Mouse (Mus musculus) embryonic facial prominence, embryonic 15.5 days (tissue): ENCODE measurements at regions not wholly inside any gene's neighbourhood (a gene's known extent, or its start where the extent isn't known, plus 50 kb on each side); places are given as distances from the start of the nearest gene placed in this dataset.

Experiments used
- ATAC-seq: fragments of 200-750 bp; cut with Nextera tagmentation; 2 replicates; pipeline ENCODE4 v1.8.0; 2017; ENCODE audit warnings: low read depth, moderate TSS enrichment; ENCODE audit not compliant: insufficient number of reproducible peaks, low FRiP score, low TSS enrichment
- H3K27ac ChIP-seq: fragments of 300-500 bp; sonication (generic); replicated peaks from 2 replicates; pipeline ENCODE4 v1.5.1; 2015; ENCODE audit warnings: mild to moderate bottlenecking, inconsistent platforms
- H3K27me3 ChIP-seq: fragments of 300-500 bp; sonication (generic); 2 replicates; pipeline ENCODE4 v1.6.1; 2015; ENCODE audit warnings: inconsistent platforms
- H3K36me3 ChIP-seq: fragments of 300-500 bp; sonication (generic); 2 replicates; pipeline ENCODE4 v1.6.1; 2015; ENCODE audit warnings: mild to moderate bottlenecking, inconsistent platforms
- H3K4me1 ChIP-seq: fragments of 300-500 bp; sonication (generic); 2 replicates; pipeline ENCODE4 v1.6.1; 2015; ENCODE audit warnings: inconsistent platforms
- H3K4me2 ChIP-seq: fragments of 300-500 bp; sonication (generic); replicated peaks from 2 replicates; pipeline ENCODE4 v1.6.1; 2015; ENCODE audit warnings: mild to moderate bottlenecking, inconsistent platforms
- H3K4me3 ChIP-seq: fragments of 300-500 bp; sonication (generic); replicated peaks from 2 replicates; pipeline ENCODE4 v1.5.1; 2015; ENCODE audit warnings: mild to moderate bottlenecking, inconsistent platforms
- H3K9ac ChIP-seq: fragments of 300-500 bp; sonication (generic); 2 replicates; pipeline ENCODE4 v1.6.1; 2015; ENCODE audit warnings: inconsistent platforms
- H3K9me3 ChIP-seq: fragments of 300-500 bp; sonication (generic); replicated peaks from 2 replicates; pipeline ENCODE4 v1.6.1; 2016; ENCODE audit warnings: inconsistent platforms
- WGBS: fragments of 180-500 bp; shearing (Covaris S2); methylation state at CpG from one replicate; pipeline ENCODE4 v1.1.7; 2015; 5-methylcytosine and 5-hydroxymethylcytosine counted together

DNA sequence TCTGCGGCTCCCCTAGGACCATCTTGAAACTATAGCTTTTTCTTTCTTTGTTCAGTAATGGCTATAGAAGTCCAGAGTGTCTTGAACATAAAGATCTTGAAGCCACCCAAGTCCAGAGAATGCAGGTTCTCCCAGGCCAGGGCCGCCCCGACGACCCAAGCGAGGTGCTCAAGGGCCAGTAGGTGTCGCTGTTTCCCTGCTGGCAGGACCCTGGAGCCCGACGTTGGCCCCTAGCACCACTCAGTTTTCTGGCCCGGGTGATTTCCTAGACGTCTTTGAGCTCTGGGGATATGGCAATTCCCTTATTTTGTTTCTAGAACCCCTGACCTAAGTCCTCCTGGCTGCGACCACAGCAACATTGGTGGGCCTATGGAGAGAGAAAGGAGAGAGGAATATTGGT is 221.2 kb downstream of the Mef2c start:
- ATAC-seq = 0 out of 2 replicates have a peak, but pooled peaks have one; percentile 48
- no peak overlapping the region for H3K4me3 ChIP-seq
- H3K4me2 ChIP-seq = no peak overlapping the region
- H3K4me1 ChIP-seq = peaks cover 17% of the 10 kb centered on the region
- H3K36me3 ChIP-seq = no peaks in the 10 kb centered on the region
- no peak overlapping the region for H3K27ac ChIP-seq
- peaks cover 91% of the 10 kb centered on the region for H3K27me3 ChIP-seq
- H3K9ac ChIP-seq = no peak overlapping the region
- WGBS = 2% methylated on average over 11 of the region's 11 CpGs
- no peaks in the 10 kb centered on the region for H3K9me3 ChIP-seq

DNA sequence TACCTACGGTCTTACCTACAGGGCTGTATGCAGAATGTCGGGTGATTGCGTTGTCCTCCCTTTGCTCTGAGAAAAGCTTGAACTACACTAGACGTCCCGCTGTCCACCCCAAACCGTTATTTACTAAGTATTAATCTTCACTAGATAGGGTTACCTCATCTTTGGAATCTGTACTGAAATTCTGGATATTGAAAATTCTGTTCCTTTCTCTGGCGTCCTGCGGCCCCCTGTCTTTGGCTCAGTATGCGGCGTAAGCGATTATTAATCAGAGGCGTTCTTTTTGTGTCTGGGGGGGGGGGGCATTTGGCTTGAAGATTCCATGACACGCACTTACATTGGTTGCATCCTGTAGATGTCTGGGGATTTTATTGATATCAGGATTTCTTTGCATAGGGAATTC is 222.0 kb downstream of the Mef2c start:
- Histone ChIP-seq H3K36me3 (no peaks in the 10 kb centered on the region), H3K4me1 (peaks cover 20% of the 10 kb centered on the region), H3K9me3 (no peaks in the 10 kb centered on the region), H3K4me3 (no peak overlapping the region), H3K4me2 (no peak overlapping the region), H3K9ac (no peak overlapping the region; the same call in 1 of the 2 replicates), H3K27ac (no peak overlapping the region), H3K27me3 (peaks cover 92% of the 10 kb centered on the region)
- WGBS = 3% methylated on average over 13 of the region's 13 CpGs
- ATAC-seq = no peak

DNA sequence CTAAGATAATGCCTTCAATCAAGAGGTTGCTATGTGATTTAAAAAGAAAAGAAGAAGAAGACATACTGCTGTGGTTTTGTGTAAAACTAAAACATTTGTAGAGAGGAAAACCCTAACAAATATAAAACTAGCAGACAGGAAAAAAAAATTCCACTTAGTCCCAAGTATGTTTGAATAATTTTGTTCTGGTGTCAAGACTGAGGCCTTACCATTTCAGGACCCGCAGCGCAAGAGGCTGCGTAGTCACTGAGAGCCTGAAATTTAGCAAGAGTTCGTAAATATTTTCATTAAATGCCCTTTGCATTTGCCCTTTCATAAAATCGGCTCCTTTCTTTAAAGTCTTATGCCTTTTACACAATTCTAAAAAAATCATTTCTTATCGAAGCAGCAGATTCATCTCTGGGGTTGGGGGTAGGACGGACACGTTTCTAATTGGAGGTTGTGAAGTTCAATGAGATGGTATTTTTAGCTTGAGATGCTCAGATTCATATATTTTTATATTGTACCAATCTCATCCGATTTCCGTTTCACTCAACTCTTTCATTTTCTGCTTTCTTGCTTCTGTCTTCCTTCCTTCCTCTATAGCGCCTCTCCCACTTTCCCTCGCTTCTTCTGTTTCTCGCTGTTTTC is 222.6 kb downstream of the Mef2c start:
- no peak overlapping the region for H3K9ac ChIP-seq
- H3K36me3 ChIP-seq = no peaks in the 10 kb centered on the region
- 0 out of 2 replicates have a peak overlapping the region, but pooled peaks have one; percentile 21 for H3K4me2 ChIP-seq
- peaks cover 92% of the 10 kb centered on the region for H3K27me3 ChIP-seq
- no peaks in the 10 kb centered on the region for H3K9me3 ChIP-seq
- H3K4me3 ChIP-seq = peak overlapping the region; percentile 10; the same call in 1 of the 2 replicates
- peaks cover 22% of the 10 kb centered on the region for H3K4me1 ChIP-seq
- no peak for ATAC-seq
- H3K27ac ChIP-seq = no peak overlapping the region
- WGBS = 6% methylated on average over 13 of the region's 13 CpGs

DNA sequence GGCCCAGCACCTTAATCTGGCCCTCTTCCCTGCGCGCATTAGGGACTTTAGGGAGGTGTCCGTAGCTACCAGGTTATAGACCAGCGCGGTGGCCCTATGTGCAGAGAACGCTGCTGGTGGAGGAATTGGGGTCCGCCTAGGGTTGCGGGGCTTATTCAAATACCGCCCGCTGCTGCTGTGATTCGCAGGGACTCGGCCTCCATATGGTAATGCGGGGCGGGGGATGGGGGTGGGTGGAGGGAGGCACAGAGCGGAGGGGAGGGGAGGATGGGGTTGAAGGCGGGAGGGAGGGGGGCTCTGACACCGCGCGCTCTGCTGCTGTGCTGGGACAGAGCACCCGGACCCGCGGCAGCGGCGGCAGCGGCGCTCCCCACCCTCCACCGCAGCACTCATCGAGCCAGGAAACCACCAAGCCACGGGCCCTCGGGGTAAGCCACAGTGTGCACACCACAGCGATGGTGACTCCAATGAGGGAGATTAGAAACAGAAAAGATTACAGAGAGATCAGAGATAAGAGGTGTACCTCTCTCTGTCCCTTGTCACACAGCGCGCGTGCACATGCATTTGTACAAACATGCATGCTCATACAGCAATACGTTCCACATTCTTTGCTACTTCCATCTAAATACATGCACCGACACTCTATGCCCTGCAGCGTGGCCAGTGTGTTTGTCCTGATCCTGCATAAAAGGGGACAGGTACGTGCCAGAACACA is 223.4 kb downstream of the Mef2c start:
- H3K9me3 ChIP-seq = no peaks in the 10 kb centered on the region
- no peak overlapping the region for H3K27ac ChIP-seq
- ATAC-seq = no peak
- no peaks in the 10 kb centered on the region for H3K36me3 ChIP-seq
- H3K4me3 ChIP-seq = peak overlapping the region; percentile 10; the same call in 1 of the 2 replicates
- H3K4me1 ChIP-seq = peaks cover 22% of the 10 kb centered on the region
- H3K27me3 ChIP-seq = peaks cover 90% of the 10 kb centered on the region
- 1% methylated on average over 38 of the region's 38 CpGs for WGBS
- 0 out of 2 replicates have a peak overlapping the region, but pooled peaks have one; percentile 21 for H3K4me2 ChIP-seq
- H3K9ac ChIP-seq = no peak overlapping the region

DNA sequence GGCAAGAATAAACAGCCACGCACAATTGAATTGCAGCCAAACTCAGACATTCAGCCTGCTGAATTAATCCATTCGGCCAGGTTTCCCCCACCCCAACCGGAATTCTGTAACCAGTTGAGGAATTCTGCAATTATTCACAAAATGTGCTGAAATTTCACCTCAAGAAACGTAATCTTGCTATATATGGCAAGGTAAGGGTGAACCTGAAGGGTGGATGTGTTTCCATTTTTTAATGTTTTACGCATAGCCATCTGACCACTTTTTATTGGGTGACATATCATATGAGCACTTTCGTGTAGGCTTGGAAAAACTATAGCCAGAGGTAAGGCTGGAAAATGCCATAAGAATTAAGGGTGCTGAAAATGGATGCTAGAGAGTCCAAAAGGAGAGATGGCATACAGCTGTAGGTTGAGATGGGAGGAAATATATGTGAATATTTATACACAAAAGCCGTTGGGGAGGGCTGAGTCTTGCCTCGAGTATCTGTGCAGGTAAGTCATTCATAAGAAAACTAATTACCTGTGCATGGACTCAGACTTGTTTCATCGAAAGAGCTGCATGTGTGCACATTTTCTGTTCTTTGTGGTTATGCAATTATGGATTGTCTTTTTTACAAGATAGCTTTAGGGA is 224.0 kb downstream of the Mef2c start:
- Histone ChIP-seq H3K27me3 (peaks cover 90% of the 10 kb centered on the region), H3K36me3 (no peaks in the 10 kb centered on the region), H3K4me2 (no peak overlapping the region), H3K4me1 (peaks cover 22% of the 10 kb centered on the region), H3K9me3 (no peaks in the 10 kb centered on the region), H3K27ac (no peak overlapping the region), H3K4me3 (0 out of 2 replicates have a peak overlapping the region, but pooled peaks have one; percentile 10), H3K9ac (no peak overlapping the region)
- no peak for ATAC-seq
- WGBS = 10% methylated on average over 9 of the region's 9 CpGs

DNA sequence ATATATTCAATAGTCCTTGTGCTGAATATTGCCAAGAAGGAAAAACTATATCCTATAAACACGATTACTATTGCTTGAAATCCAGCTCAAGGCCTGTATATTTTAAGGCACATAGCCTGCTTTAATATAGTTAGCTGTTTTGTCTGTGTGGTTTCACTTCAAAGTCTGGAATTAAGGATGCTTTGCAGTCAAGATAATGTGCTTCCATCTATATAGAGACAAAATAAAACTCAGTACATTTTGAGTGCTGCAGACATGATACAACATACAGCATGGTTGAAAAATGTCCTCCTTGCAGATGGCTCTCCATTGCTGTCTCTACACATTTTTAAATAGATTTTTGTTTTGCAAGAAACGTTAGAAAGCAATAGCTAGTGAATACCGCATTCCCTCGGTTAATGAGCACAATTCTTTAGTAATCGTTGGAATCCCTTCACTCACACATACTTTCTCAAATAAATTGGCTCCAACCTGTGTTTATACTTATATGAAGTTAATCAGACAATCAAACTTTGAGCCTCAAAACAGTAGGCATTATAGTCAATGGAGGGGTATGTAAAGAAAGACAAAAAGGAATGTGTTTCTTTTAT is 224.7 kb downstream of the Mef2c start:
- no peak for ATAC-seq
- Histone ChIP-seq H3K4me1 (peaks cover 22% of the 10 kb centered on the region), H3K36me3 (no peaks in the 10 kb centered on the region), H3K9ac (no peak overlapping the region), H3K4me2 (no peak overlapping the region), H3K4me3 (no peak overlapping the region; the same call in 1 of the 2 replicates), H3K27me3 (peaks cover 90% of the 10 kb centered on the region), H3K27ac (no peak overlapping the region), H3K9me3 (no peaks in the 10 kb centered on the region)
- 8% methylated on average over 5 of the region's 5 CpGs for WGBS

DNA sequence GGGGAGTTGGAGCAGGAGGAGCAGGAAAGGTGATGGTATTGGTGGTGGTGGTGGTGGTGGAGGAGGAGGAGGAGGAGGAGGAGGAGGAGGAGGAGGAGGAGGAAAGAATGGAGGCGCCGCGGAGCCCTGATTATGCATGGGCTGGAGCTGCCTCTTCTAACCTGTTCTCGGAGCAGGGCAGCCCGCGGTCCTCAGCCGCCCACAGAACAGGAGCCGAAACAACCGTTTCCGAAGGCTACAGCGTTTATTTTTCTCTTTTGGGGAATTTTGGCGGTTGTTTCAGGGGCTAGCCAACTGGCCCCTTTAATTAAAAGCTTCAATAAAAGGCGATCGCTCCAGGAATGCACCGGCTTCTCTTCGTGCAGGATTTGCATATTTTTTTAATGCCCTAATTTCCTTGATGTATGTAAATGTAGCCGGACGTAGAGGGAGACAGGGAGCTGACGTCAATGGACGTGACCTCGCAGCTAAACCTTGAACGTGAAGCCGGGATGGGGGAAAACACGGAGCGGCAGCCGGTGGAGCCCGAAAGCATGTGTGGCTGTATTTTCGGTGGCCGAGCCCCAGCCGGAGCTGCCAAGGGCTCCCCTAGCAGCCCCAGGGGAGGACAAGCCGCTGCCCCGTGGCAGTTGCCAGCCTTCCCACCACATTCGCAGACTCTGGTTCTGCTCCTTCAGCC is 225.6 kb downstream of the Mef2c start:
- Histone ChIP-seq H3K9ac (no peak overlapping the region), H3K9me3 (no peaks in the 10 kb centered on the region), H3K36me3 (no peaks in the 10 kb centered on the region), H3K27me3 (peaks cover 90% of the 10 kb centered on the region), H3K27ac (no peak overlapping the region), H3K4me1 (peaks cover 22% of the 10 kb centered on the region), H3K4me2 (peak overlapping the region; percentile 8; the same call in 1 of the 2 replicates), H3K4me3 (peak overlapping the region; percentile 58)
- under 1% methylated on average over 31 of the region's 33 CpGs for WGBS
- ATAC-seq = no peak

DNA sequence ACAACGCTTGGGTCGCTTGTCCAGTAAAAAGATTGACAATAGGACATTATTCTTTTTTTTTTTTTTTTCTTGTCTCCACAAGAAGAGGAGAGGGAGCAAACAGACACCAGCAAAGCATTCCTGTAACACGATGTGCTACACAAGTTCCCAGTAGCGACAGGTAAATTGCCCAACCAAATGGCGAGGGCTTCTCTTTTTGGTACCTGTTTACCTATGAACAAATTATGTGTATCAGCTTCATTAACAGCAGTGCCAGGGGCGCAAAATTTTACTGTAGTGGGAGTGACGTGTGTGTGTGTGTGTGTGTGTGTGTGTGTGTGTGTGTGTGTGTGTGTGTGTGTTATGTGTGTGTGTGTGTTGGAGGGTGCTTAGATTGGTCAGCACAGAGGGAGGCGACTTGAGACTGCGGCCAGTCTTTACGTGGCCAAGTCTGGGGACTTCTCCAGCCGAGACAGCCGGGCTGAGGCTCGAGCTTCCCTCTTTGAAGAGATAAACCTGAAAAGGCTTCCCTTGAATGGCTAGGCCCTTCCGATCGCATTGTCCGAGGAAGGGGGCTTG is 226.4 kb downstream of the Mef2c start:
- peaks cover 85% of the 10 kb centered on the region for H3K27me3 ChIP-seq
- peak; percentile 8; the same call in 1 of the 2 replicates for ATAC-seq

DNA sequence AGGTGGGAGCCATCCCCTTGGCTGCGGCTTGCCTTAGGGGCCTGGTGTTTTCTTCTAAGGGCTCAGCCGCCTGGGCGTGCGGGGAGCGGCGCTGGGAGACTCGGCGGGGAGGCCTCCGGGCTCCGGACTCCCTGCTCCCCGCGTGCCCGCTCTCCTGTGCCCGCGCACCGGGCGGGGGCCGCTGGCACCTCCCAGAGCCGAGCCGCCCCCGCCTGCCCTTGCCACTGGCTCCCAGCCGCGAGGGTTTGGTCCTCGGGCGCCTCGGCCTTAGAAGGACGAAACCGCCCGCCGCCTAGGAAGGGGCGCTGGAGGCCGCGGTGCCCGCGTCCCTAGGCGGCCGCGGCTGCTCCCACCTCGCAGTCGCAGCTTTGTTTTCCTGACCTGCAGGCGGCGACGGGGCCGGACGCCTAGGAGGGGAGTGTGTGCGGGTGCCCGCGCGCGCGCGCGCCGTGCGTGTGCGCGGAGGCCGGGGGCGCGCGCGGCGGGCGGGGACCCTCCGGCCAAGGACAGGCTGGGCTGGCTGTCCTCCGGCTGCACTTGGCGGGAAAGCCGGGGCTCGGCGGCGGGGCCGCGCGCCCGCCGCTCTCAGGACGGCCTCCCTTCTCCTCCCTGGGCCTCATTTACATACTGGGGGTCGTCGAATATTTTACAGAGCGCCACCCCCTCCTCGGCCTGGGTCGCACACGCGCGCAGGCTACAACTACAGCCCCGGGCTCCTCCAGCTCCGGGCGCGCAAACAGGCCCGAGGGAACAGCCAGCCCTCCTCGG is 227.1 kb downstream of the Mef2c start:
- no peaks in the 10 kb centered on the region for H3K36me3 ChIP-seq
- H3K9ac ChIP-seq = peak overlapping the region; percentile 40
- peak overlapping the region; percentile 95 for H3K4me2 ChIP-seq
- peaks cover 22% of the 10 kb centered on the region for H3K4me1 ChIP-seq
- H3K9me3 ChIP-seq = no peaks in the 10 kb centered on the region
- H3K4me3 ChIP-seq = peak overlapping the region; percentile 58
- peaks cover 84% of the 10 kb centered on the region for H3K27me3 ChIP-seq
- peak; percentile 84 for ATAC-seq
- no peak overlapping the region; the same call in 1 of the 2 replicates for H3K27ac ChIP-seq
- under 1% methylated on average over 75 of the region's 91 CpGs for WGBS

More for the DNA sequence above, 226.4 kb downstream of the Mef2c start:
- 1% methylated on average over 16 of the region's 16 CpGs for WGBS
- Histone ChIP-seq H3K27ac (no peak overlapping the region; the same call in 1 of the 2 replicates), H3K4me1 (peaks cover 22% of the 10 kb centered on the region), H3K36me3 (no peaks in the 10 kb centered on the region), H3K4me3 (peak overlapping the region; percentile 58), H3K4me2 (peak overlapping the region; percentile 95), H3K9ac (peak overlapping the region; percentile 40), H3K9me3 (no peaks in the 10 kb centered on the region)

DNA sequence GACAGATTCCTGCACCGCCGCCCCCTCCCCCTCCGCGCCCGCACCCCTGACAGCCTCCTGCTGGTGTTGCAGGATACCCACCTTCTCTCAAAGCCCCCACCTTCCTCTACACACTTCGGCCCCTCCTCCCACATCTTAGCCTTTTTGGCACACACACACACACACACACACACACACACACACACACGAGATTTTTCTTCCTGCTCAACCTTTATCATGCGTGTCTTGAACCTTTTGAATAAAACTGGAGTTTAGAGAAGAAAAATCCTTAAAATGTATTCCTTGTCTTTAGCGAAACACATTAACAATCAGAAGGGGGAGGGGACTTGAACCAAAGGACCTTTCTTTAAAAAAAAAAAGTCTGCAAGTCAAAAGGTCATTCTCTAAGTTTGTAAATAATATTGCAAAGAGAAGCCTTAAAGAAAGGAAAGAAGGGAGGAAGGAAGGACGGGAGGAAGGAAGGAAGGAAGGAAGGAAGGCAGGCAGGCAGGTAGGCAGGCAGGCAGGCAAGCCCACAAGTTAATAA is 227.7 kb downstream of the Mef2c start:
- H3K9ac ChIP-seq = no peak overlapping the region
- peak overlapping the region; percentile 95 for H3K4me2 ChIP-seq
- peaks cover 22% of the 10 kb centered on the region for H3K4me1 ChIP-seq
- no peaks in the 10 kb centered on the region for H3K36me3 ChIP-seq
- WGBS = 2% methylated on average over 9 of the region's 10 CpGs
- H3K27ac ChIP-seq = no peak overlapping the region
- ATAC-seq = no peak
- H3K9me3 ChIP-seq = no peaks in the 10 kb centered on the region
- peak overlapping the region; percentile 58 for H3K4me3 ChIP-seq
- peaks cover 82% of the 10 kb centered on the region for H3K27me3 ChIP-seq
